Mouse (Mus musculus) activated CD4-positive, CD25-positive, alpha-beta regulatory T cell (primary cell): ENCODE data around the gene Gm49776. TPM values are rescaled to one million over a fixed set of nuclear protein-coding genes. Genes with fewer than 3 reads are reported as not detected.

Experiments
- polyA plus RNA-seq, 2 experiments: library from polyadenylated mRNA; unstranded; fragments of 100-300 nt; shearing (Covaris generic); gene quantifications; one replicate each; pipeline ENCODE4 v1.2.1; 2017

Gene Gm49776
- under 1 TPM in 1 of 2 experiments, not detected in 1; 0.69 TPM for polyA plus RNA-seq

GRCm38 (mm10) chr16:18258221-18258620, at the start of gene Gm49776:
Gm49776 (minus strand) TSS chr16:18258321.

GRCm38 (mm10) chr16:18289067-18289588, 31.0 kb upstream of the Gm49776 start, which contains the start of gene Dgcr8:
Dgcr8 (minus strand) TSS chr16:18289246.

GRCm38 (mm10) chr16:18248433-18249363, 9.4 kb downstream of the Gm49776 start, which contains the start of the genes Trmt2a and Ranbp1:
Trmt2a (plus strand) TSS chr16:18248679.
Ranbp1 (minus strand) TSS chr16:18248732.

GRCm38 (mm10) chr16:18234671-18235388, 23.3 kb downstream of the Gm49776 start, which contains the start of gene Zdhhc8:
Zdhhc8 (minus strand) TSS chr16:18235136.

GRCm38 (mm10) chr16:18217579-18217978, 40.5 kb downstream of the Gm49776 start, which contains the start of gene Ccdc188:
Ccdc188 (plus strand) TSS chr16:18217879.

Other genes with a start within 250 kb of the Gm49776 start
- gene Dgcr6, start 205.5 kb downstream of the Gm49776 start, polyA plus RNA-seq = 10 to 100 TPM; 36.6 to 37.8 TPM
- 1 to 10 TPM; 3.8 to 9.4 TPM for gene Prodh, start 168.1 kb downstream of the Gm49776 start, polyA plus RNA-seq
- not detected for gene Rtn4r, start 130.7 kb downstream of the Gm49776 start, polyA plus RNA-seq
- not detected for gene Ccdc188, start 40.4 kb downstream of the Gm49776 start, polyA plus RNA-seq
- 10 to 100 TPM in 1 of 2 experiments, 1 to 10 TPM in 1; 8.7 to 10.8 TPM for gene Zdhhc8, start 23.2 kb downstream of the Gm49776 start, polyA plus RNA-seq
- 10 to 100 TPM; 72.3 to 76.6 TPM for gene Trmt2a, start 9.6 kb downstream of the Gm49776 start, polyA plus RNA-seq
- gene Ranbp1, start 9.6 kb downstream of the Gm49776 start, polyA plus RNA-seq = 100 to 1,000 TPM; 245 to 294 TPM
- gene Dgcr8, start 30.9 kb upstream of the Gm49776 start, polyA plus RNA-seq = 10 to 100 TPM; 20.9 to 25.4 TPM
- 10 to 100 TPM; 51.4 to 58.0 TPM for gene Tango2, start 89.8 kb upstream of the Gm49776 start, polyA plus RNA-seq
- 1 to 10 TPM in 1 of 2 experiments, under 1 TPM in 1; 0.79 to 1.3 TPM for gene Arvcf, start 89.9 kb upstream of the Gm49776 start, polyA plus RNA-seq
- 10 to 100 TPM; 25.5 to 37.5 TPM for gene Txnrd2, start 168.1 kb upstream of the Gm49776 start, polyA plus RNA-seq
- gene Comt, start 168.5 kb upstream of the Gm49776 start, polyA plus RNA-seq = 10 to 100 TPM; 40.5 to 82.4 TPM
- 10 to 100 TPM; 15.9 to 16.0 TPM for gene Gnb1l, start 240.4 kb upstream of the Gm49776 start, polyA plus RNA-seq
- 1 to 10 TPM in 1 of 2 experiments, not detected in 1; 1.1 TPM for gene Rtl10, start 240.6 kb upstream of the Gm49776 start, polyA plus RNA-seq